Mouse (Mus musculus) stomach, postnatal 0 days (tissue): ENCODE data around the gene 1700001C02Rik.

Source experiments
- CTCF ChIP-seq: IDR thresholded peaks from 2 replicates; pipeline ENCODE4 v1.5.1; 2016; ENCODE audit warnings: antibody characterized with exemption, low read depth, mild to moderate bottlenecking, moderate library complexity
- EP300 ChIP-seq: optimal IDR thresholded peaks from 2 replicates; pipeline ENCODE3; 2016; ENCODE audit warnings: antibody characterized with exemption

- TF ChIP-seq CTCF, result peak; percentile 71
- no peak for TF ChIP-seq EP300
Measured at GRCm38 (mm10) chr5:30442196-30442595, 23.7 kb upstream of the 1700001C02Rik start.
